Mouse (Mus musculus): ENCODE results near the gene Pdss2. TPM values are rescaled to one million over a fixed set of nuclear protein-coding genes. Genes with fewer than 3 reads are reported as not detected.

The Pdss2 gene
- polyA plus RNA-seq, 1 experiment from 2014 or later: 16.5 TPM

GRCm38 (mm10) chr10:43478751-43479435 lies 257.6 kb downstream of the Pdss2 start, which contains the start of gene Bend3:
TSS of gene Bend3 (plus strand) at chr10:43478831.
- peak; percentile 57 for ATAC-seq
- Histone ChIP-seq H3K27me3 (replicated peaks; ENCODE audit: control insufficient read depth, insufficient read depth, low read length) (no peaks in the 10 kb centered on the region), H3K4me3 (ENCODE audit: low read length) (peak within 1 kb of the TSS; percentile 83), H3K4me1 (ENCODE audit: control insufficient read depth, insufficient read depth, low read length) (peaks cover 13% of the 10 kb centered on the region), H3K9ac (ENCODE audit: low read depth, low read length) (peak within 1 kb of the TSS; percentile 97), H3K27ac (ENCODE audit: low read length) (peak within 1 kb of the TSS; percentile 97), H3K4me2 (ENCODE audit: low read depth, low read length) (peak within 1 kb of the TSS; percentile 89), H3K9me3 (ENCODE audit: control insufficient read depth, low read length) (no peaks in the 10 kb centered on the region), H3K36me3 (ENCODE audit: control insufficient read depth, insufficient read depth, low read length) (no peaks in the 10 kb centered on the region)
- WGBS: under 1% methylated on average over 90 of the region's 101 CpGs

GRCm38 (mm10) chr10:43479436-43480157 lies 258.3 kb downstream of the Pdss2 start:
- H3K27ac ChIP-seq (ENCODE audit: low read length): peak overlapping the region; percentile 97
- ATAC-seq: peak; percentile 92
- H3K9me3 ChIP-seq (ENCODE audit: control insufficient read depth, low read length): no peaks in the 10 kb centered on the region
- under 1% methylated on average over 76 of the region's 103 CpGs for WGBS
- peaks cover 13% of the 10 kb centered on the region for H3K4me1 ChIP-seq (ENCODE audit: control insufficient read depth, insufficient read depth, low read length)
- no peaks in the 10 kb centered on the region for H3K27me3 ChIP-seq (replicated peaks; ENCODE audit: control insufficient read depth, insufficient read depth, low read length)
- peak overlapping the region; percentile 83 for H3K4me3 ChIP-seq (ENCODE audit: low read length)
- no peaks in the 10 kb centered on the region for H3K36me3 ChIP-seq (ENCODE audit: control insufficient read depth, insufficient read depth, low read length)
- H3K4me2 ChIP-seq (ENCODE audit: low read depth, low read length): peak overlapping the region; percentile 89
- H3K9ac ChIP-seq (ENCODE audit: low read depth, low read length): peak overlapping the region; percentile 97

- peaks cover 13% of the 10 kb centered on the region for H3K4me1 ChIP-seq (ENCODE audit: control insufficient read depth, insufficient read depth, low read length)
- peak overlapping the region; percentile 83 for H3K4me3 ChIP-seq (ENCODE audit: low read length)
- peak overlapping the region; percentile 97 for H3K9ac ChIP-seq (ENCODE audit: low read depth, low read length)
- no peaks in the 10 kb centered on the region for H3K27me3 ChIP-seq (replicated peaks; ENCODE audit: control insufficient read depth, insufficient read depth, low read length)
- H3K27ac ChIP-seq (ENCODE audit: low read length): peak overlapping the region; percentile 97
- no peak for ATAC-seq
- H3K4me2 ChIP-seq (ENCODE audit: low read depth, low read length): peak overlapping the region; percentile 89
- H3K36me3 ChIP-seq (ENCODE audit: control insufficient read depth, insufficient read depth, low read length): no peaks in the 10 kb centered on the region
- WGBS: 8% methylated on average over 13 of the region's 13 CpGs
- no peaks in the 10 kb centered on the region for H3K9me3 ChIP-seq (ENCODE audit: control insufficient read depth, low read length)
Observed at GRCm38 (mm10) chr10:43480227-43480849, 259.1 kb downstream of the Pdss2 start.

GRCm38 (mm10) chr10:43481179-43481578 lies 259.9 kb downstream of the Pdss2 start:
- Histone ChIP-seq H3K27ac (ENCODE audit: low read length) (no peak overlapping the region), H3K27me3 (replicated peaks; ENCODE audit: control insufficient read depth, insufficient read depth, low read length) (no peaks in the 10 kb centered on the region), H3K4me3 (ENCODE audit: low read length) (no peak overlapping the region), H3K9ac (ENCODE audit: low read depth, low read length) (no peak overlapping the region), H3K36me3 (ENCODE audit: control insufficient read depth, insufficient read depth, low read length) (no peaks in the 10 kb centered on the region), H3K4me2 (ENCODE audit: low read depth, low read length) (no peak overlapping the region), H3K4me1 (ENCODE audit: control insufficient read depth, insufficient read depth, low read length) (peaks cover 16% of the 10 kb centered on the region), H3K9me3 (ENCODE audit: control insufficient read depth, low read length) (no peaks in the 10 kb centered on the region)
- whole genome bisulfite sequencing: 42% methylated on average over 4 of the region's 4 CpGs
- ATAC-seq: no peak

GRCm38 (mm10) chr10:43482021-43482420 lies 260.7 kb downstream of the Pdss2 start:
- 90% methylated on average over 5 of the region's 5 CpGs for WGBS
- no peaks in the 10 kb centered on the region for H3K36me3 ChIP-seq (ENCODE audit: control insufficient read depth, insufficient read depth, low read length)
- H3K27ac ChIP-seq (ENCODE audit: low read length): no peak overlapping the region

GRCm38 (mm10) chr10:43483426-43483995 lies 262.2 kb downstream of the Pdss2 start:
- whole genome bisulfite sequencing: 31% methylated on average over 9 of the region's 9 CpGs
- Histone ChIP-seq H3K9me3 (ENCODE audit: control insufficient read depth, low read length) (no peaks in the 10 kb centered on the region), H3K9ac (ENCODE audit: low read depth, low read length) (peak overlapping the region; percentile 46; the same call in 1 of the 2 replicates), H3K4me2 (ENCODE audit: low read depth, low read length) (peak overlapping the region; percentile 17), H3K27ac (ENCODE audit: low read length) (peak overlapping the region; percentile 72), H3K4me1 (ENCODE audit: control insufficient read depth, insufficient read depth, low read length) (peaks cover 22% of the 10 kb centered on the region), H3K36me3 (ENCODE audit: control insufficient read depth, insufficient read depth, low read length) (no peaks in the 10 kb centered on the region), H3K27me3 (replicated peaks; ENCODE audit: control insufficient read depth, insufficient read depth, low read length) (no peaks in the 10 kb centered on the region), H3K4me3 (ENCODE audit: low read length) (no peak overlapping the region)
- no peak for ATAC-seq

More at GRCm38 (mm10) chr10:43482021-43482420, 260.7 kb downstream of the Pdss2 start:
- no peaks in the 10 kb centered on the region for H3K9me3 ChIP-seq (ENCODE audit: control insufficient read depth, low read length)
- H3K9ac ChIP-seq (ENCODE audit: low read depth, low read length): no peak overlapping the region
- no peaks in the 10 kb centered on the region for H3K27me3 ChIP-seq (replicated peaks; ENCODE audit: control insufficient read depth, insufficient read depth, low read length)
- no peak overlapping the region for H3K4me3 ChIP-seq (ENCODE audit: low read length)
- peaks cover 16% of the 10 kb centered on the region for H3K4me1 ChIP-seq (ENCODE audit: control insufficient read depth, insufficient read depth, low read length)
- H3K4me2 ChIP-seq (ENCODE audit: low read depth, low read length): no peak overlapping the region
- no peak for ATAC-seq

- no peak overlapping the region for H3K9ac ChIP-seq (ENCODE audit: low read depth, low read length)
- H3K4me1 ChIP-seq (ENCODE audit: control insufficient read depth, insufficient read depth, low read length): peaks cover 35% of the 10 kb centered on the region
- no peak overlapping the region for H3K4me2 ChIP-seq (ENCODE audit: low read depth, low read length)
- no peaks in the 10 kb centered on the region for H3K9me3 ChIP-seq (ENCODE audit: control insufficient read depth, low read length)
- H3K4me3 ChIP-seq (ENCODE audit: low read length): no peak overlapping the region
- H3K36me3 ChIP-seq (ENCODE audit: control insufficient read depth, insufficient read depth, low read length): no peaks in the 10 kb centered on the region
- H3K27me3 ChIP-seq (replicated peaks; ENCODE audit: control insufficient read depth, insufficient read depth, low read length): no peaks in the 10 kb centered on the region
- ATAC-seq: no peak
- no peak overlapping the region for H3K27ac ChIP-seq (ENCODE audit: low read length)
- WGBS: 88% methylated on average over 6 of the region's 6 CpGs
Observed at GRCm38 (mm10) chr10:43485751-43486268, 264.5 kb downstream of the Pdss2 start.

- Histone ChIP-seq H3K4me1 (ENCODE audit: control insufficient read depth, insufficient read depth, low read length) (peaks cover 32% of the 10 kb centered on the region), H3K9ac (ENCODE audit: low read depth, low read length) (no peak overlapping the region), H3K36me3 (ENCODE audit: control insufficient read depth, insufficient read depth, low read length) (no peaks in the 10 kb centered on the region), H3K4me2 (ENCODE audit: low read depth, low read length) (no peak overlapping the region), H3K27me3 (replicated peaks; ENCODE audit: control insufficient read depth, insufficient read depth, low read length) (no peaks in the 10 kb centered on the region), H3K27ac (ENCODE audit: low read length) (peak overlapping the region; percentile 61), H3K9me3 (ENCODE audit: control insufficient read depth, low read length) (no peaks in the 10 kb centered on the region), H3K4me3 (ENCODE audit: low read length) (no peak overlapping the region)
- 61% methylated on average over 3 of the region's 3 CpGs for WGBS
- peak; percentile 70 for ATAC-seq
Observed at GRCm38 (mm10) chr10:43487441-43488010, 266.2 kb downstream of the Pdss2 start.

All from intestine, embryonic 16.5 days (tissue).